Mouse (Mus musculus): ENCODE results near the gene N4bp1.
A peak's percentile ranks its signal among the peaks of the same experiment; 100 is the strongest.

Gene N4bp1

DNA sequence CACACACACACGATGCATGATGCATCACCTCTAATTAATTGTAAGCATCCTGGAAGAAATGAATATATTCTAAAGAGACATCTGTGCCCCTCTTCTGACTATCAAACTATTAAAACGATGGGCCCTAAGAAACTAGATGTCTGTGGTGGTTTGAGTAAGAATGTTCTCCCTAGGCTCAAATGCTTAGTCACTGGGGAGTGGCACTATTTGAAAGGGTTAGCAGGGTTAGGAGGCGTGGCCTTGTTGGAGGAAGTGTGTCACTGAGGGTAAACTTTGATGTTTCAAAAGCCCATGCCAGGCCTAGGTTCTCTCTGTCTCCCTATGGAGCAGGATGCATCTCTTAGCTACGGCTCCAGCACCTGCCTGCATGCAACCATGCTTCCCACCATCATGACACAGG, 10.3 kb upstream of the N4bp1 start:
- no peak for DNase-seq (ENCODE audit: low spot score)

DNA sequence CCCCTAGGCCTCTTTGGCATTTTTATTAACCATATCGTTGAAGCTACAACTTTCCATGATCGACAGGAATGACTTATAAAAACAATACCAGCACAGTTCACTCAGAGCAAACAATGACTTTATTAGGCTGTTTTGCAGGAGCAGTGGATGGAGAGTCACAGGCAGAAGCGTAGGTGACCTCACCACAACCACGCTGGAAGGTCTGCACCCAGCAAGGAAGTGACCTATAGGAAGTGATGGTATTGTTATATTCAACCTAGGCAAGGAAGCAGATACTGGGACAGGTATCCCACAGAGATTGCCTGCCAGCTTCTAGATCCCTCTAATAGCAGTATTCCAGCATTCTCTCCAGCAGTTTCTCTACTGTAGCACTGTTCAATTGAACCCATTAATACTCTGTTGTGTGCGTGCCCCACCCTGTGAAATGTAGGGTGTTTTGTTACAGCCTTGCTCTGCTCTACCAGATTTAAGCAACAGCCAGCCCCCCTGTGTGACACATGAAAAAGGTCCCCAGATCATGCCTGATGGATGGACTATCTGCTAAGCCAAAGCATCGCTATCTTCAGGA, 9.2 kb upstream of the N4bp1 start:
- no peak for DNase-seq (ENCODE audit: low spot score)

DNA sequence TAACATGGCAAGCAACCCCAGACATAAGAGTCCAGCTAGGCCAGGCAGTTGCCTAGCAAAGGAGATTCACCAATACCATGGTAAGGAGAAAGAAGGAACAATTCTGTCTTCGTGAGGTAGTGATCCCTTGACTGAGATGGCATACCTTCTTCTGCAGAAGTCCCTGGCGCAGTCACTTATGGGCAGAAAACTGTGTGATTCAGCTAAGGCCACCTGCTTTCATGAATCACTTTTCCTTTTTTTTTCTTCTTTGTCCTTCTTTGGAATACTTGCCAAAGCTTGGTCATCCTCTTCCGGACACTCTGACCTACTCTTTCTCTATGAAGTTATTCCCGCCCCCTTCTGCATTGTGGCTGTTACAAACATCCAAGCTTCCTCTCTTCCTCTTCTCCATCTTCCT, 8.5 kb upstream of the N4bp1 start:
- DNase-seq (ENCODE audit: low spot score) = no peak

DNA sequence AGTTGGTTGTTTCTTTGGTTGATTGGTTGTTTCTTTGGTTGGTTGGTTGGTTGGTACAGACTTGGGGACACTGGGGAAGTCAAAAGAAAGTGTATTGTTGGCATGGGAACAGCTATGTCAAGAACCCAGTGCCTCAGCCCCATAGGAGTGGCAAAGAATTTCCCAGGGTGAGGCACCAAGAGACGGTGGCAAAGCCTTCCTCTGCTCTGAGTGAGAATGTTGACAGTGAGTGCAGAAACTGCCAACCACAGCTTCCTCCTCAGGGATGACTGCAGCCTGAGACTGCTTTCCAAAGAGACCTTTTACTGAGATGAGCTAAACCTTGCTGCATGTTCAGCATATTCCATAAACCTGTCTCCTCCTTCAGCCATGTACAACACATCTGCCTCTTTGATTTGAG, 6.5 kb upstream of the N4bp1 start:
- no peak for DNase-seq (ENCODE audit: low spot score)

DNA sequence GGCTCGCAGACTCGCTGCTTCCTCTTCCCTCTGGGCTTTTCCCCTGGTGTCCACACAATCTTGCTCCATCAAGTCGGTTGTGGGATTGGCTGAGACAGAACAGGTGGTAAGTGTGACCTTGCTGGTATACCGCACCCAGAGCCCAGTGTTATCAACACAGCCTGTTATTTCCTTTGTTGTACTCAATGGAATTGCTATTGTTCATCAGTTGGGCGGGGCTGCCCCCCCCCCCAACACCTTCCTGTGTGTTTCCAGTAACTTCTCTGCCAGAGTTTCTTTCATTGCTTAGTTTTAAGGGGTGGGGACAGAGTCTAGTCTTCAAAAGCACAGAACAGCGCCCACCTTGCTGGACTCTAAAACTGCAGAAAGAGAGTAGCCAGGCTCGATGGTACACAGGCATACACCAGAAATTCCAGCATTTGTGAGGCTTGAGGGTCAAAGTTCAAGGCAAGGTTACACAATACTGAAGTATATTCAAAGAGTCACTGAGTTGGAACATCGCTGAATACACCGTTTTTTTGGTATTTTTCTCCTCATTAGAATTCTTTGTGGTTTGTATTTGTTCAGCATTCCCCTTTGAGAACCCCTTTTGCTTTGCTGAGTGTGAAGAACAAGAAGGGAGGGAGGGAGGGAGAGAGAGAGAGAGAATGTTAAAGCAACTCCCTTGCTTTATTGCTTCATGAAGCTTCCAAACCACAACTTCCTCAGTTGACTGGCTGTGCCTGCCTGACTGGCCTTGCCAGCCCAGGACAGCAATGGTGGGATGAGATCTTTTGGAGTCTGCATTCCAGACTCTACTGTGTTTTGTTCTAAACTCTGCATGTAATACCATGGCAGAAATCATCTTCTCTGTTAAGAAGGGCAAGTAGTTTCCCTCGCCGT, 3.2 kb upstream of the N4bp1 start:
- DNase-seq (ENCODE audit: low spot score) = peak; percentile 65

DNA sequence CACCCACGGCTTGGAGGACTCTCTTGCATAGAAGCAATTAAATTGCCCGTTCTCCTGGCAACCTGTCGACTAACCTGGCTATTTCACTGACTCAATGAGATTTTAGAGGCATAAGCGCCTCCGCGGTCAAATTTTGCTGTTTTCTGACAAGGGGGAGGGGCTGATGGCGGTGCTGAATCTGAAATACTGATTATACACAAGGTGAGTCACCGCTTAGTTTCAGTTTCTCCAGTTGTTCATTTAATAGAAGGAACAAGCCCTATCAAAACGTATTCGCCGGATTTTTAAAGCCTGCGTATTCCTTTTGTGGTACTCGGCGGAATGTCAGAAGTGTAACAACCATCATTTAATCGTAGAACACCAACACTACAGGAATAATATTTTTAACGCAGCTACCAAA, 991 bp downstream of the N4bp1 start:
- DNase-seq (ENCODE audit: low spot score) = peak; percentile 68

DNA sequence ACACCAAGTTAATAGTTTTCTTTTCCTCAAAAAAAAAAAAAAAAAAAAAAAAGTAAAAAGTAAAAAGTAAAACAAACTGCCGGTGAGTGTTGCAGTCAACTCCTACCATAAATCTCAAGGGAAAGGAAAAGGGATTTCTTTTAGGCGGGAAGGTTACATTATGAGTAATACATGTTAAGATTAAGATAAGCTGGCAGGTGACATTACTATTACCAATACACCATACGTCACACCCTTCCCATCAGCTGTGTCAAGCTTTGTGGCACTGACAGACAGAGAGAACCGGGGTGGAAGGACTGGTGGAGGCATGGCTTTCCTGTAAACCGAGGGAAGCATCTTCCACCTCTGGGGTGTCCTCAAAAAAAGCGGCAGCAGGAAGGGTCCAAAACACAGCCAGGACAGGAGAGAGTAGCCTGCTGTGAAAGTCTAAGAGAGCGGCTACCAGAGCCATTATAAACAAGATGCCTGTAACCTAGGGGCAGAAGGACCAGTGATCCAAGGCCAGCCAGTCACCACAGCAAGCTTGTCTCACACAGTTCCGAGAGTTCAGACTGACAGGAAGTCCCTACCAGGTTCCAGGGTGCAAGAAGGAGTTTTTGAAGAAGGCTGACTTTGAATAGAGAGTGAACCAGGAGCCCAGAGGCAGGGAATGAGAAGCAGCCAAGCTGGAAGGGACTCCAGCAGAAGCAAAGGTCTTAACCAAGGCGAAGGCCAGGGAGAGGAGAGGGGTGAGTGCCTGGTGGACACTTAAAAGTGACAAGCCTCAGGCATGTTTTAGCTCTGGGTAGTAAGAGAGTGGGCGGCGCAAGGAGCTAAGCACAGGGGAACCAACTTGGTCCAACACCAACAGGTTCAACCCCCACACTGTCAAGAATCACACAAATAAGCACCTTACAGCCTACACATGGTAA, 2.2 kb downstream of the N4bp1 start:
- no peak for DNase-seq (ENCODE audit: low spot score)

DNA sequence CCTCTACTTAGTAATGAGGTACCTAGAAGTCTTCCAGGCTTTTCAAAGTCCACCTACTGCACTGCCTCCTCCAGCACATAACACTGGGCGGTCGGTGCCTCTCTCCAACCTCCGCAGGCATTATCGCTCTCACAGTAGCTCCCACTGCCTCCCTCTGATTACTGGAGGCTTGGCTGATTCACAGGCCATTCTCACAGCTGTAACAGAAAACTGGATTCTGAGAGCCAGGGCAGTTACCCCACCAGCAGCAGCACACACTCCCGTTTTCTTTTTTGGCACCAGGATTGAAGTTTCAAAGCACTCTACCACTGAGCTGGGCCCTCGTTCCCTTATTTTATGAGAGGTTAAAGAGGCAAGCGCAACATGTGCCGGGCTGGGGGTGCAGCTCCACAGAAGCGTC, 3.1 kb downstream of the N4bp1 start:
- no peak for DNase-seq (ENCODE audit: low spot score)

DNA sequence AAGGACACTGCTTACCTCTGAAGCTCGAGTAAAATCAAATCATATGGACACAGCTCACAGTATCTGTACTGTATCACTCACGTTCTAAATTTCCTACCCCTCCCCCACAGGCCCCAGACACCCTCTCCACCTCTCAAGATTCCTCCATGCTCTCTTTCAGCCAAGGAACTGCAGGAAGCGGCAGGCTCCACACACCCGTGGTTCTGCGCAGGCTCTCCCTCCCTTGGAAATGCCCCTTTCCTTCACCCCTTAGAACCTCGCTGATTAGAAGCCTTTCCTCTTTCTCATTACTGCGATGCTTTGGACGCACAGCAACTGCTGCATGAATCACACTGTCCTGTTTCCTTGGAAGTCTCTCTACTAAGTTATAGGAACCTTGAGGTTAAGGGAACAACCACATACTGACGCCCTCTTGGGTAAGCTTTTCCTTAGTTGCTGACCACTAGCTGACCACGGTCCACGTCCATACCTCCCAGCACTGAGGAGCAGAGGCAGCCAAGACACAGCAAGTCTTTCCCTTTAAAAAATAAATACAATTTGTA, 3.9 kb downstream of the N4bp1 start:
- DNase-seq (ENCODE audit: low spot score) = no peak

DNA sequence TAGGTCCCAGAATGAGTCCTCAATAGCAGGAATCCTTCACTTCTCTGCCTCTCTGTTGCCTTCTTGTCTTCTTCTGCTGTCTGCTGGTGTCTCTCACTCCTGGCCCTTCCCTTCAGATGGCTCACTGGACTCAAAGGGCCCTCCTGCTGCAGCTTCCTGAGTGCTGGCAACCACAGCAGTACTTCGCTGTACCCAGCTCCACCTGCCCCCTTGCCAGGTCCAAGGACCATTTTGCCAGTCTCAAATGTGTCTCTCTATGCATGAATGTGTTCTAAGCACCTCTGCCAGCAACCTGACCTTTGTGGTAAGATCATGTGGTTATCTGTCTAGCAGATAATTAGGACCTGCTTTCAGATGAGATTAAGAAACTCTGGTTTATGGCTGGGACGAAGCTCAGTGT, 8.2 kb downstream of the N4bp1 start:
- no peak for DNase-seq (ENCODE audit: low spot score)

DNA sequence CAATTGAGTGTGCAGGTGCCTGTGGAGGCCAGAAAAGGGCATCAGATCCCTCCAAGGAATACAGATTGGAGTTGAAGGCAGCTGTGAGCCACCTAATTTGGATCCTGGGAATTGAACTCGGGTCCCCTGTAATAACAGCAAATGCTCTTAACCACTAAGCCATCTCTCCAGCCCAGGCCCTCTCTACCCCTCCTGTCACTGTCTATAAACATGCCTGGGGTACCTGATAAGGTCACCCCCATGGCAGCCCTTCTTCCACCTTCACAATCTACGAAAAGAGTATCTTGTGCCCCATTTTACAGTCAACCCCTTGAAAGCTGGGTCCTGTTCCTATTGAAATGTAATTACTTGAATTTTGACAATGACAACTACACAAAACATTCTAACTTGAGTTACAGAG, 11.0 kb downstream of the N4bp1 start:
- no peak for DNase-seq (ENCODE audit: low spot score)

DNA sequence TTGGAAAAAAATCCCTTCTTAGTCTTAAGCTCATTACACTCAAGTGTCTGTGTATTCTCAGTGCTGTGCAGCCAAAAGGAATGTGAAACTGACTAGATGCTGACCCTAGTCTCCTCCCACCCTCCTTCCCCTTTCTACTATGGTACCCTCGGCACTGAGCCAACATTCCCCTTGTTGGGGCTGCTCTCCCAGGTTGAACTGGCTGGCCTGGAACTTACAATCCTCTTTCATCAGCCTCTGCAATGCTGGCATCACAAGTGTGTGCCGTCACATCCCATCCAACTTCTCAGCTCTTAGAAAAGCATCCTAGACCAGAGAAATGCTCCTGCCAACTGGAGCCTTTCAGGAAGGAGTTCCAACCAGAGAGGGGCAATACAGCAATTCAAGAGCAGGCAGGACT, 11.9 kb downstream of the N4bp1 start:
- no peak for DNase-seq (ENCODE audit: low spot score)

DNA sequence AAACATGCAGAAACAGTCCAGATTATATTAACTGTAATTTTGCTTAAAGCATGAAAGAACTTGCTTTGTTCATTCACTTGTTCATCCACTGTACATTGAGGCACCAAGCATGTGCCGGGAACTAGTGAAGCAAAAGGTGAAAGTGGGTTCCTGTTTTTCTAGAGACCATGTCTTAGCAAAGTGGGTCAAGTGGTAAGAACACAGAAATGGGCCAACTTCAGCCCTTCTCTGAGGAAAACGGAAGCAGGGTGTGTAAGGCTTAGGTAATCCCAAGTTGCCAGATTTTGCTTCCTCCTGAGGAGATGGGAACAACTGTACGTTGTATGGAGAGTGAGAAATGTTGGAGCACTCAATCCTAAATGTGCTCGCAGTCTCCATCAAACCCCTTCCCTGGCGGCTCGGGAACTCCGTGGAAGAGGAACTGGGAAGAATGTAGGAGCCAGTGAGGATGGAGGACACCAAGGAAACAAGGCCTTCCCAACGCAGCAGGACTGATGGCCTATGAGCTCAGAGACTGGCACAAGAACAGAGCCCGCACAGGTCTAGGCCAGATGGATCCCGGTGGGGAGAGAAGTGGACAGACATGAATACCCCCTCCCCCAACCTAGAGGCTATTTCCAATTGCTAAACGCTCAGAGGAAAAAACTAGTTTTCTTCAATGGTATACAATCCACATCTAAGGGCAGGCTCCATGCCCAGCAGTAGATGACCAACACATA, 12.8 kb downstream of the N4bp1 start:
- no peak for DNase-seq (ENCODE audit: low spot score)

DNA sequence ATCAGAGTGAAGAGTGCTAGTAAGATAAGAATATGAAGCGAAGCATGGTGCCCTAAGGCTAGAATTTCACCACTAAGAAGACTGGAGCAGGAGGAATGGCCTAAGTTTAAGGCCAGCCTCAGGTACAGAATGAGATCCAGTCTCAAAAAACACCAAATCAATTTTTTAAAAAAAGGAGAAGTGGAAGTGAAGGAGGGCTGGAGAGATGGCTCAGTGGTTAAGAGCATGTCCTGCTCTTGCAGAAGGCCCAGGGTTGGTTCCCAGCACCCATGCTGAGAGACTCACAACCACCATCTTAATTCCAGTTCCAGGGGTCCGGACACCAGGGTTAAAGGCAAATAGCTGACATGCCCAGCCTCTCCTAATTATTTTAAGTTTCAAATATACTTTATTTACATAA, 13.6 kb downstream of the N4bp1 start:
- DNase-seq (ENCODE audit: low spot score) = no peak

DNA sequence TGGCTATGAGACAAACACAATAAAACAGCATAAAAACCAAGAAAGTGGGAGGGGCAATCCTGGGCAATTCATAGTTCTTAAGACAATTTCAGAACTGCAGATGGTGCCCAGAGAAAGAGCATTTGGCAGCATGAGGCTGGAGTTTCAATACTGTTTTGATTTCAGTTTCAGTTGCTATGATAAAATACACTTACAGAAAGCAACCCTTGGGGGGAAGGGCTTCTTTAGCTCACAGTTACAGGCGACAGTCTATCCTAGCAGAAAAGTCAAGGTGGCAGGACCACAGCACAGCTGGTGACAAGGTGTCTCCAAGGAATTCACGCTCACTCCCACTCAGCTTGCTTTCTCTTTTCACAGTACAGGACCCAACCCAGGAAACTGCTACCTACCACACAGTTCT, 14.3 kb downstream of the N4bp1 start:
- no peak for DNase-seq (ENCODE audit: low spot score)

DNA sequence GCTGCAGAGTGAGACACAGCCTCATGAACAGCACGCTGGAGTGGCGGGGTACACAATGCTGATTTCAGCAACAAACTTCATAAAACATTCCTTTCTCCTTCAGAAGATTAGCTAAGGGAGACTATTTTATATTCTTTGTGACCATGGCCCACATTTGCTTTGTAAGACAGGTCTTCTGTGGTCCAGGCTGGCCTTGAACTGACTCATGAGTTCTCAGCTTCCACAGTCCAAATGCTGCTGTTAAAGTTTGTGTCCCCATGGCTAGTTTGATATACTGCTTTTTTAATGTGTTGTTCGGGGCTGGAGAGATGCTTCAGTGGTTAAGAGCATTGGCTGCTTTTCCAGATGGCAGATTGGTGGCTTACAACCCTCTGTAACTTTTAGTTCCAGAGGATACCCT, 17.0 kb downstream of the N4bp1 start:
- no peak for DNase-seq (ENCODE audit: low spot score)

DNA sequence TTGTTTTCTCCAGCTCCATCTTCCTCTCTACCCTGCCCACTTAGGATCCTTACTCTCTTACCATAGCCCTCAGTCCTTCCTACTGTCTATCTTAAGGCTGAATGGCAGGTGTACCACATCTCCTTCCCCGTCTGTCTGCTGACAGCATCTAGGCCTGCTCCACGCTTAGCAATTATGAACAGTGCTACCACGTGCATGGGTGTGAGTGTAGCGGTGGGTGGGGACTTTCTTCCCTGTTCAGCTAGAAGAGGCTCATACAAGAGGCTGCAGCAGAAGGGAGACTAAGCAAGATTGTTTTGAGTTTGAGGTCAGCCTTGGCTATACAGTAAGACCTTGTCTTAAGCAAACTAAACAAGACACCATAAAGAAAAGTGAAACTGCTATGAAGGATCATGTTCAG, 20.3 kb downstream of the N4bp1 start:
- DNase-seq (ENCODE audit: low spot score) = no peak

DNA sequence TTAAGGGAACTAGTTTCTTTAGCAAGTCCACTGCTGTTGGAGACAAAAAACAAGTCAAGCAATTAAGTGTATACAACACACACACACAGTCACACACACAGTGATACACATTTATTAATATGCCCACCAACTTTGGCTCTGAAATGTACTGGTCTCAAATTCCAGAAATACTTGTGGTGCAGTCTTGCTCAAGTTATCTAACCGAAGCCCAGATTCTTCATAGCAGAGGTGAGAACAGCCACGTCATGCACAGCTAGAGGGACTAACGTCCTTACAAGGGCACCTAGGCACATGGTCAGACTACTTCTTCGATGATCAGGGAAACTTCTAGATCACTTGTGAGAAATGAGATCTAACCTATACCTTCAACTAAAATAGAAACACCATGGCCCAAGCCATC, 22.2 kb downstream of the N4bp1 start:
- no peak for DNase-seq (ENCODE audit: low spot score)

DNA sequence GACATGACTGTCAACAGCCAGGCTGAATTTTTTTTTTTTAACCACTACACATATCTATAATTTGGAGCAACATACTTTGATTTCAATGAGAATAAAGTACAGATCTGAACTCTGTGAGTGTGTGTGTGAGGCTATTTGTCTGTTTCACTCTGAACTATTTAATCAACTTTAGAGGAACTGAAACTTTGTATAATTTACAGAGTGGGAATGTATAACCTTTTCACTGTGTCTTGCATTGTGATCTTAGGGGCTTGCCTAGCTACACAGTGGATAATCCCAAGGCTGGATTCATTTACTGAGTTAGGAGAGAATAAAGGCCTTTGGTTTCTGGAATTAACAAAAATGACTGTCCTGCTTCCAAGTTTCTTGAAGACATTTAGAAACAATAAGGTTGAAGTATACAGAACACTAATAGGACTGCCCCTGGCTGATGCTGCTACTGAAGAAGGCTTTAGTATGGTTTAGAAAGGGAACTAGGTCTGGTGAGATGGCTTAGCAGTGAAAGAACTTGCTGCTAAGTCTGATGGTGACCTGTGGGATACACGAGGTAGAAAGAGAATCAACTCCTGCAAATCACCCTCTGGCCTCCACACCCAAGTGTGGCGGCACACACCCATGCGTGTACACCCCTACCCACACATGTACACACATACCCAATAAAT, 22.8 kb downstream of the N4bp1 start:
- no peak for DNase-seq (ENCODE audit: low spot score)

DNA sequence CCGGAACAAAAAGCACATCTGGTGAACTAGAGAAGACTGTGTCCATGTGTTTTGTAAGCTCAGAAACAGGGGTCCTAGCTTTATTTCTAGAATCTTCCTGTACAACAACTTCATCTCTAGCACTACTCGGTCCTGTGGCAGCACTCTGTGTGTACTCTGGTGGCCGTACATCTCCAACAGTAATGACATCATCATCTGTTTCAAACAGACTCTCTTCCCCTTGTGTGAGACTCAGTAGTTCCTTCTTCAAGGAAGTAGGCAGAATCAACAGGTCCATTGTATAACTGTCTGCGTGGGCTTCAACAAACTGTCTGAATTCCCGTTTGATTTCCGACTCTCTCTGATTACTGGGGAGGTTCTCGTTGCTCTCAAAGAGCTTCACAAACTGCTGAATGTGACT, 23.5 kb downstream of the N4bp1 start:
- DNase-seq (ENCODE audit: low spot score) = no peak

DNA sequence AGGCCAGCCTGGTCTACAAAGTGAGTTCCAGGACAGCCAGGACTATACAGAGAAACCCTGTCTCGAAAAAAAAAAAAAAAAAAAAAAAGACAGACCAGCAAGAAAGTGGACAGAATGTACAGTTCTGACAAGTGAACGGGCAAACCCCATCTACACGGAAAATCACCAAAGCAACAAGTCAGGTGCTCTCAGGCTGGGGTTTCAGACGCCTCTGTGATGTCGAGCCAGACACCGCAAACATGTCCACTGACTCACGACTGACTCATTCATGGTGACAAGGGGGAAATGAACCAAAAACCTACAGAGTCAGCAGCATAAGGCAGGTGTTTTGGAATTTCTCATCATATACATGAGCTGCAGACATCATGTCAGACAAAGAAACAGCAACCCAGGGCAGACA, 28.8 kb downstream of the N4bp1 start:
- peak; percentile 27 for DNase-seq (ENCODE audit: low spot score)
